Mouse (Mus musculus): ENCODE measurements at regions not wholly inside any gene's neighbourhood (a gene's known extent, or its start where the extent isn't known, plus 50 kb on each side); places are given as distances from the start of the nearest gene placed in this dataset.

GRCm38 (mm10) chr8:89905588-89905987 is 442.6 kb downstream of the Tox3 start:
- TF ChIP-seq CTCF (IDR thresholded peaks at IDR 0.05; ENCODE audit: extremely low read depth, insufficient read depth, insufficient read length, insufficient replicate concordance) (no peak), POLR2A (IDR thresholded peaks at IDR 0.05; ENCODE audit: low read depth, low read length) (no peak)
